Mouse (Mus musculus) heart, postnatal 4 days (tissue): Measurements from ENCODE around the gene Zfp260. TPM values are rescaled to one million over a fixed set of nuclear protein-coding genes. Genes with fewer than 3 reads are reported as not detected.
"Not testable (repeated sequence)": the region's sequence is repeated elsewhere in the genome, so short reads cannot be mapped to it uniquely, and the experiment has no call there.

Experiments used
- DNase-seq: peaks from one replicate; pipeline ENCODE4 v3.0.0; 2021
- total RNA-seq, 2 experiments: library from RNA; stranded (reverse); gene quantifications; 2 replicates each; pipeline ENCODE4 v1.2.3; 2021

Zfp260 gene
- 10 to 100 TPM; 44.2 to 46.1 TPM for total RNA-seq

DNA sequence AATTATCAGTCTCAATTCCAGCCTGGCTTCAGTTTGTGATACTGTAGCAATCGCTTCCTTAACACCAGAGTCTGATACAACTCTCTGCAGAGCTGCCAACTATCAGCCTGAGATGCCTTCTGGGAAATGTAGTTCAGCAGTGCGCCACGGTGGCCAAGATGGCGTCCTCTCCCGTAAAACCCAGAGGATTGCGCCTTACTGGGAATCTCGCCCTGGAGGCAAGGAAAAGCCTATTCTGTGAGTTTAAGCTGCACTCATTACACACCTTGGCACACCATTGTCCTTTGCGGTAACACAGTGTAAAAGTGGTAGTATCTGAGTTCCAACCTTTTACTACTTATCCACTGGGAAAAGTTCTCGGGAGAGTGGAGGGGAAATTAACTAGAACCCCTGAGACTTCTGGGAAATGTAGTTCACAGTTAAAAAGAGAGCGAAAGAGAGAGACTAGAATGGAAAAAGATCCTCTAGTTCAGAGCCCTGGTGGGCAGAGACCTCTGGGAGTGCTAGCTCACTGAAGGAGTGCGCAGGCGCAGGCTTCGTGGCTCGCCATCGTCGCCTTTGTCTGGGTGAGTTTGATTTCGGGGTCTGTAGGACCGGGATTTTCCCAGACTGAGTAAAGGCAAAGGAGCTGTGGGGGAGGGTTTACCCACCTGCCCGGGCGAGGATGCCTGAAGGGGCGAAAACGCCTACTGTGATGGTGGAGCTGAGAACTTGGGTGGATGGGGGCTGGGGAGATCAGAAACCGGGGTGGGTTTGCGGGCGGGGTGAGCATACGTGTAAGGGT, at the start of gene Zfp260:
Gene Zfp260, plus strand, starts transcription at position 132 of the 784 bp plus-strand sequence.
- peak; percentile 92 for DNase-seq

DNA sequence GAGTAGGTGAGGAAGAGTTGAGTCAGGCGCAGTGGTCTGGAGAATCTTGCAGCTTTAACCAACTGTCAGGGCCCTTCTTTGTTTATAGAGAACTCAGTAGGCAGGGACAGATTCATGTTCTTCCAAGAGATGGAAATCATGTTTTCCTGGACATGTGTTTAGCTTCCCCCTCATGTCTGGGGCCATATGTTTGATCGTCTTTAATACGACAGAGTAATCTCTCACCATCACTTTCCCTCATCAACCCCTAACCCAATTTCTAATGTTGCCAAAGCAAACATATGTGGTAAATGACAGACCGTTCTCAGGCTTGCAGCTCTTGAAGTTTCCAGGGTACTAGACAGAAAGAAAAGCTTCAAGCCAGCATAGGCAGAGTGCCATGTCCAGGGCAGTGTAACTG, 46.5 kb upstream of the Zfp260 start:
- DNase-seq, result no peak

- DNase-seq, result peak; percentile 89
These were observed 43.6 kb upstream of the Zfp260 start, which contains the start of gene Zfp14 for GRCm38 (mm10) chr7:30050882-30051548. TSS of gene Zfp14 (minus strand) at chr7:30051380.

DNA sequence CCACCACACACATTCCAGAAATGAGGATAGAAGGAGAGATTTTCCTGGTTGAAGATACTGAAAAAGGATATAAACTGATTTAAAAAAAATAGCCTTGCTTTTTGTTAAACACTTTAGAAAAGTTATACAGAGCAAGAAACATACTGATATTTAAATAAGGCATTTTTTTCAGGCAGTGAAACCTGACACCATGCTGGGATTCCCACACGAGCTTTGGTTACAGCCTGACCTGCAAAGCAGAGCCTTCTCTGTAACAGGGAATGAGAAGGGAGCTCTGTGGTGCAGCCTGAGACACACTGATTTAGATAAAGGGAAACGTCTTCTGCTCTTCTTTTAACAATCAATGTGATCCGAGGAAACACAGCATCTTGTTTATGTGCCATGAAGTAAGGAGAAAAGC, 41.0 kb upstream of the Zfp260 start:
- DNase-seq, result no peak

- DNase-seq, result no peak
These were observed 34.2 kb upstream of the Zfp260 start for GRCm38 (mm10) chr7:30060341-30060740.

DNA sequence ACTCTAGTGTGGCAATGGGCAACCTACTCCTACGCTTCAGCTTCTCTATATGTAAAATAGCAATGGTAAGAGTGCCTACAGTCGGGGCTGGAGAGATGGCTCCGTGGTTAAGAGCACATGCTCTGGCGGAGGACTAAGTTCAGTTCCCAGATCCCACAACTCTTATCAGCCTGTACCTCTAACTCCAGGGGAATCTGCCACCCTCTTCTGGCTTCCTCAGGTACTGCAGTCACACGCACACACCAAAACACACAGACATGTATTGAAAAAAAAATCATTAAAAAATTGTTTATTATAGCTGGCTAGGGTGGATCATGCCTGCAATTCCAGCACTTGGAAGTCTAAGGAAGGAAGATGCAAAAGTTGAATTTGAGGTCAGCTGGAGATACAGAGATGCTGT, 32.1 kb upstream of the Zfp260 start:
- peak; percentile 21 for DNase-seq

GRCm38 (mm10) chr7:30064622-30065021, 30.0 kb upstream of the Zfp260 start:
- DNase-seq, result no peak

DNA sequence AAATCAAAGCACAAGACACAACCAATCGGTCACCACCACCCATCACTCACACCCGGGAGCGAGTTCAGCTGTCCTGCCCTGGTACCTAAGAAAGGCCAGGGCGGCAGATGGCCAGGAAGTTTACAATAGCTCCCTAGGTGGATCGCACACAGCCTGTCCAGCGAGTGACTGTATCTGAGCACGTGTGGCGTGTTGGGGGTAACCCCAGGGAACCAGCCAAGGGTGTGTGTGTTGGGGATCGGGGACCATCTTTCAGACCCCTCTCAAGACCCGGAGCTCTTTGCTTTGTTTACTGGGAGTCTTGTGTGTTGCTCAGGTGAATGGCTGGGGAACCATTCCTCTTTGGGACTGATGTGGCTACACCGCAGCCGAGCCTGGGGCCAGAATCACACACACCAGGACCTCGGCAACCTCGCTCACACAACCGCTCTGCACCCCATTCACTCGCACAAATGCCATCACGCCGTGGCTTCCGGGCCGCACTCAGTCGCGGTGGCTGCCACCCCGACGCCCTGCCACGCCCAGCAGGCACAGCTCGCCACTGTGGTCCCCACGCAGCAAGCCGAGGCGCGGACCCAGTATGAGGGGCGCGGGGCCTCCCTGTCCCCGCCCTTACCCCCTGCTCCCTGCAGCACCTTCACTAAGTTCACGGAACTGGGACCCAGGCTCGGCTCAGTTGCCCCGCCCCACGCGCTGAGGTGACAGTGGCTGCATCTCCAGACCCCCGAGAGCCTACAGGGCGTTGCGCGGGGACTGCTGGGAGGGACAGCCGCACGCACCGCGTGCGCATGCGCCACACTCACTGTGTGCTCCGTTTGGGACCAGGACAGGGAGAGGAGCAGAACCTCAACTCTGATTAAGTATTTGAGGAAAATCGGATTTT, 22.2 kb upstream of the Zfp260 start, which contains the start of gene Zfp82:
Gene Zfp82, minus strand, starts transcription at position 755 of the 883 bp plus-strand sequence.
- peak; percentile 82 for DNase-seq

GRCm38 (mm10) chr7:30086524-30086923, 8.1 kb upstream of the Zfp260 start:
- no peak for DNase-seq

GRCm38 (mm10) chr7:30089405-30089804, 5.2 kb upstream of the Zfp260 start:
- no peak for DNase-seq

DNA sequence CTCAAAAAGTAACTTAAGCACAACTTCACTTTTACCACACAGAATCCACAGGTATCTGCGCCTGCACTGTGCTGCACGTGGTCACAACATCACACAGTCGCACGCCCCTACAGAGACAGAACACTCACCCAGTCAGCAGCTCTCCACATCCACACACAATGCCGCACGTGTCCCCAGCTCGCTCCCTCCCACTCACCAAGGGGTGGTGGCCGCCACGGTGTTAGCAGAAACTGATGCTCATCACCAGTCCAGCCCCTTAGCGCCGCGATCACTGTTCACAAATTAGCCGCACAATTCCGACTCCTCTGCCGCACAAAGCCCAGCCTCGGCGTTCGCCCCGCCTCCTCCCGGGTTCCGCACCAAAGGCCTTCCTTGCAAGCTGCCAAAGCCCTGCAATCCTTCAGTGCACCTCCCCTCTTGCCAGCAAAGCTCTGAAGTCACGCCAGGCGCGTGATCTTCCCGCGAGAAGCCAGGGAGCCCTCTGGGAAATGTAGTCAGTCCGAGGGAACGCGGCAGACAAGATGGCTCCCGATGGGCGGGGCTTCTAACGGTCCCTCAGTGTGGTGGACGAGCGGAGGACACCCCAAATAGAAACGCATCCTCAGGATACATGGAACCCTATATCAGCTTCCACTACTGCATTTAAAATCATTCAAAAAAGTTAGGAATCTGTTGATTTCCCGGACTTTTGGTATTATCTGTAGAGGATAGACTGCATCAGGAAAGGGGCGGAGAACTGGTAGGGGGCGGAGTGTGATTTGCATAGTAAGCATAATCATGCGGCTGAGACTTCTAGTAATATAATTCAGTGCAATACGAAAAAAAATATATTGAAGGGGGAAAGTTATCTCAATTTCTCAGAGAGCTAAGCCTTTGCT, 4.2 kb upstream of the Zfp260 start, which contains the start of the genes Gm26920 and Zfp566:
Gene Gm26920, minus strand, starts transcription at position 319 of the 878 bp plus-strand sequence.
Gene Zfp566, minus strand, starts transcription at position 436 of the 878 bp plus-strand sequence.
- DNase-seq, result peak; percentile 97

DNA sequence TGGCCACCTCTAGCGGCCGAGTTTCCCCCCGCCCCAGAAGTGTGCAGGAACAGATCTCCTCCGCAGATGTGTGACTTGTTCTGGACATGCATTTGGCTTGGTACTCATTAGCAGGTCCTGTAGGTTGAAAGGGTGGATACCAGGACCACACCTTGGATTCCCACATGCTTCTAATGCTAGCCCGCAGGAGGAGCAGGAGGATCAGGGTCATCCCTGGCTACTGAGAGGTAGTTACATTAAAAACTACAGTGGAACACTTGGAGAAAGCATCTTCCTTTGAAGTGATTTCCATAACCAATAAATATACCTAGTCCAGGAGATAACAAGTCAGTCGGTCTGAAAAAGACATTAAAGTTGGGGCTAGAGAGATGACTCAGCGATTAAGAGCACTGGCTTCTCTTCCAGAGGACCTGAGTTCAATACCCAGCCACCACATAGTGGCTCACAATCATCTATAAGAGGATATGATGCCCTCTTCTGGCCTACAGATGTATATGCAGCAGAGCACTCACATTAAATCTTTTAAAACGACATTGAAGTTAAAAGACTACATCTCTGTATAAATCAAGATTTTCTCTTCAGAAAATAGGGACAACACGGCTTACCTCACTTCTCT, 3.5 kb upstream of the Zfp260 start:
- no peak for DNase-seq

GRCm38 (mm10) chr7:30092666-30093065, 1.9 kb upstream of the Zfp260 start:
- no peak for DNase-seq

- no peak for DNase-seq
These were observed 610 bp upstream of the Zfp260 start for GRCm38 (mm10) chr7:30093918-30094415.

DNA sequence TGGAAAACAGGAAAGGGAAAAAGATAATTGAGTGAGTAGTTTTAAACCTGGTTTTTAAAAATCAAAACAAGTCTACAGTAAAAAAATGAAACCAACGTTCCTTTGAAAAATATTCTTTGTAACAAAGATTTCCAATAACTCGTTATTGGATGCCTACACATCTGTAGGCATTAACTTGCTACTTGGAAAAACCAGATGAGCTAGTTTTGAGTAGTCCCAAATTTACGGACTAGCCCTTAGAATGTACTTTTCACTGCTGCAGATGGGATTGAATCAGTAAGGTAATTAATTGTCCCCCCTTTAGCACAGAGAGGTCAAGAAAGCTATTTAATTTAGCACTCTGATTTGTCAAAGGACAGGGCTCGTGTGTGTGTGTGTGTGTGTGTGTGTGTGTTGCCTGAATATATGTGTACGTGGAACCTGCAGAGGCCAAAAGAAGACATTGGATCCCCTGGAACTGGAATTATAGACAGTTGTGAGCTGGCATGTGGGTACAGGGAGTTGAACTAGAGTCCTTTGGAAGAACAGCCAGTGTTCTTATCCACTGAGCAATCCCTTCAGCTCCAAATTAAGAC, 1.1 kb downstream of the Zfp260 start:
- DNase-seq, result no peak

GRCm38 (mm10) chr7:30099297-30099696, 4.7 kb downstream of the Zfp260 start:
- peak; percentile 21 for DNase-seq

DNA sequence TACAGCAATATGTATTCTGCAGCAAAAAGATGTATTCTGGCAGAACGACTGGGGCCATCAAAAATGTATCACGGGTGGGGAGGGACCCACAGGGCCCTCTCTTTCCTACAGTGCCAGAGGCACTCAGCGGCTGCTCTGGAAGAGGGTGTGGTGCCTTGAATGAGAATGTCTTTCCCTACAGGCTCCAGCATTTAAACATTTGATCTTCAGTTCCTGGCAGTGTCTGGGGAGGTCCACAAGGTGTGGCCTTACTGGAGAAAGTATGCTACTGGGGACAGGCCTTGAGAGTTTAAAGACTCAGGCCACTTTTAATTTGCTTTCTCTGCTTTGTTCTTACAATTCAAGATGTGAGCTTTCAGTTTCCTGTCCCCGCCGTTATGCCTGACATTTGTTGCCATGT, 21.5 kb downstream of the Zfp260 start:
- DNase-seq, result no peak

DNA sequence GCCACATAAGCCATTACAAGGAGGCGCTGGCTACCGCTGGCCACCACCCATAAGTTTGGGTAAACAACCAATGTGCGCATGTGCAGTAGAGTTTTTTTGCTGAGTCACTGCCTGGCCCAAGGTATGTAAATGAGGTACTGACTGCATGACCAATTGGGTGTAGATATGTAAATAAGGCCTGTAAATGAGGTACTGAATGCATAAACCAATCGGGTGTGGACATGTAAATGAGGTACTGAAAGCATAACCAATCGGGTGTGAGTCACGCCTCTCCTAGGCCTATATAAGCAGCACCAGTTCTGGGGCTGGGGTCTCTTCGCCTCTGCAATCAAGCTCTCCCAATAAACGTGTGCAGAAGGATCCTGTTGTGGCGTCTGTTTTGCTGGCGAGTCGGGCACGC, 23.4 kb downstream of the Zfp260 start:
- DNase-seq, result not testable (repeated sequence)

DNA sequence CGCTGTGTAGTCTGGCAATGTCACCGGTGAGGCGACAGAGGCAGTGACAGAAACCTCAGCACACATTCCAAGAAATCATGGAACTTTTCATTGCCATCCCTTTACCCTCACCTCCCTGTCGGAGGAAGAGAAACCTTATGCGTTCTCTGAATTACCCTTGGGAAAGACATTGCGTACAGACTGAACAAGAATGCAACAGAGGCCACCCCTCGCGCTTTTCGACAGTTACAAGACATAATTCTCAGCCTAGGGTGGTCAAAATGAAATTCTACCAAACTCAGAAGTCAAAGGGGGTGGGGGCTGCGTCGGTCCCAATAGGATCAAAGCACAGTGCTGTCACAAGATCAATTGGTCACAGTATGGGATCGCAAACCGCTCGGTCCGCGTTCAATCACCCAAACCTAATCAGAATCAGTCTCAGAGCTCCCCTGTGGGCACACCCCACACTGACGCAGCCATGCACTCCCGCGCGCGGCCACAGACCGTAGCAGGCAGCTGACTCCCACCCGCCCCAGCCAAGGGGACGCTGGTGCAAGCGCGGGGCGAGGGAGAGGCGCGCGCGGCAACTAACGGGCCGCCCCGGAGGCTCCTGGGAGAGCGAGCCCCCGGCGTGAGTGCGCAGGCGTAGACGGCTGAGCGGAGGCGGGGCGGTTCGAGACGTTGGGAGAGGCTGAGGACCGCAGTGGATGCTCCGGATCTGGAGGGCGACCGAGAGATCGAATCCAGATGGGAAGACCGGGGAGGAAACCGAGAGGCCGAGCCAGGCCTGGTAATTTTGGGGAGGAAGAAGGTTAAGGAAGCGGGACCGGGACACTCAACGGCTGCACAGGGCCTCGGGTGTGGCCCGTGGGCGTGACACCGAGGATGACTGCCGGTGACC, 27.0 kb downstream of the Zfp260 start, which contains the start of gene Zfp382:
Gene Zfp382, plus strand, starts transcription at position 635 of the 880 bp plus-strand sequence.
- peak; percentile 94 for DNase-seq
